ENCODE assay signal across 33 mouse cellular contexts in the genomic region with DNA sequence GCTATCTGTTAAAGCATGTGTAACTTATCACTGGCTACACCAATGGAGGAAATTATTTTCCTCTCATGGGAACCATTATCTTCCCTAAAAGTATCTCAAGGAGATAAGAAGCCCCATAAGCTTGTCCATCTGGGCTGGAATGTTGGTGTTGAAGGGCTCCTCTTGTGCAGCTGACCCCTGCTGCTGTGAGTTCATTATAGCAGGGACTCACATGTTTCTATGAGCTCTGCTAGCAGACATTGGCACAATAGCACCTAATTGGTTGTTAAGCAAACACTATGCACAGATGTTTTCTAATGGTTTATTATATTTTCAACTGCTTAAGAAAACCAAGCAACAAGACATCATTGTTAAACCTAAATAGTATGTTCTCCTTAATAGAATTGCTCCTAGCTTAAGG. TPM values are rescaled to one million over a fixed set of nuclear protein-coding genes. Genes with fewer than 3 reads are reported as not detected.
"Had no signal": no experiment of that assay in that cellular context is flagged by ENCODE, and none has a peak within 500 bp of the region (broad histone marks: within the 10 kb centered on the region; RNA-seq: fewer than 3 reads in every experiment).

No protein-coding gene starts in this region.

- H3K9ac ChIP-seq: heart, embryonic 13.5 days; heart, embryonic 15.5 days; hindbrain, embryonic 13.5 days; hindbrain, embryonic 15.5 days; kidney, embryonic 15.5 days; limb, embryonic 12.5 days; liver, embryonic 13.5 days; liver, embryonic 15.5 days had no signal

- H3K4me3 ChIP-seq: heart, adult 2 months; heart, embryonic 13.5 days; heart, embryonic 15.5 days; hindbrain, embryonic 13.5 days; hindbrain, embryonic 15.5 days; kidney, embryonic 15.5 days; left cerebral cortex, adult 2 months; limb, embryonic 10.5 days; limb, embryonic 12.5 days; liver, embryonic 13.5 days; liver, embryonic 15.5 days had no signal

- H3K27me3 ChIP-seq: heart, embryonic 13.5 days; heart, embryonic 15.5 days; hindbrain, embryonic 13.5 days; hindbrain, embryonic 15.5 days; kidney, embryonic 15.5 days; limb, embryonic 12.5 days; liver, embryonic 13.5 days; liver, embryonic 15.5 days had no signal

- H3K36me3 ChIP-seq: heart, embryonic 13.5 days; heart, embryonic 15.5 days; hindbrain, embryonic 13.5 days; hindbrain, embryonic 15.5 days; kidney, embryonic 15.5 days; limb, embryonic 10.5 days; limb, embryonic 12.5 days; liver, embryonic 13.5 days; liver, embryonic 15.5 days had no signal

- DNase-seq: gastrocnemius, postnatal 14 days; gastrocnemius, postnatal 36 days; heart, adult 11 months; heart, adult 2 months; heart, postnatal 14 days; heart, postnatal 36 days; kidney, adult 11 months; kidney, adult 2 months; kidney, adult 9 months; kidney, postnatal 14 days; kidney, postnatal 36 days; layer of hippocampus, adult 9-11 months; layer of hippocampus, postnatal 36 days; liver; liver, embryonic 13.5 days had no signal

- H3K4me1 ChIP-seq: heart, embryonic 15.5 days; hindbrain, embryonic 13.5 days; hindbrain, embryonic 15.5 days; kidney, embryonic 15.5 days; limb, embryonic 10.5 days; limb, embryonic 12.5 days; liver, embryonic 13.5 days; liver, embryonic 15.5 days had no signal

- ATAC-seq: hindbrain, postnatal 0 days; intestine, embryonic 16.5 days had no signal

- H3K4me2 ChIP-seq: heart, embryonic 11.5 days; heart, embryonic 13.5 days; heart, embryonic 15.5 days; hindbrain, embryonic 13.5 days; hindbrain, embryonic 15.5 days; kidney, embryonic 15.5 days; limb, embryonic 12.5 days; liver, embryonic 11.5 days; liver, embryonic 13.5 days; liver, embryonic 15.5 days had no signal

- H3K9me3 ChIP-seq: heart, embryonic 13.5 days; heart, embryonic 15.5 days; hindbrain, embryonic 13.5 days; hindbrain, embryonic 15.5 days; kidney, embryonic 15.5 days; limb, embryonic 10.5 days; limb, embryonic 12.5 days; liver, embryonic 13.5 days; liver, embryonic 15.5 days had no signal

- H3K27ac ChIP-seq: heart, adult 2 months; heart, embryonic 13.5 days; heart, embryonic 15.5 days; hindbrain, embryonic 13.5 days; hindbrain, embryonic 15.5 days; hindbrain, postnatal 0 days; kidney, embryonic 15.5 days; kidney, postnatal 0 days; left cerebral cortex, adult 2 months; limb, embryonic 10.5 days; limb, embryonic 12.5 days; liver, embryonic 13.5 days; liver, embryonic 15.5 days had no signal

RNA-seq across cellular contexts. Expression of gene C130060K24Rik, which starts 41.5 kb away (rescaled TPM):
- total RNA-seq: gastrocnemius, adult 8-10 months; gastrocnemius, postnatal 14 days; gastrocnemius, postnatal 36 days; heart, postnatal 14 days; heart, postnatal 36 days; hematopoietic stem cell, adult 5-6 weeks had no signal
- polyA plus RNA-seq: heart, adult 2 months; heart, embryonic 15.5 days; intestine, embryonic 14.5 days; intestine, embryonic 16.5 days; kidney, adult 2 months; large intestine, adult 2 months; liver, embryonic 13.5 days; liver, embryonic 15.5 days had no signal
